Mouse (Mus musculus): Measurements from ENCODE around the gene Fgf9.

The Fgf9 gene

DNA sequence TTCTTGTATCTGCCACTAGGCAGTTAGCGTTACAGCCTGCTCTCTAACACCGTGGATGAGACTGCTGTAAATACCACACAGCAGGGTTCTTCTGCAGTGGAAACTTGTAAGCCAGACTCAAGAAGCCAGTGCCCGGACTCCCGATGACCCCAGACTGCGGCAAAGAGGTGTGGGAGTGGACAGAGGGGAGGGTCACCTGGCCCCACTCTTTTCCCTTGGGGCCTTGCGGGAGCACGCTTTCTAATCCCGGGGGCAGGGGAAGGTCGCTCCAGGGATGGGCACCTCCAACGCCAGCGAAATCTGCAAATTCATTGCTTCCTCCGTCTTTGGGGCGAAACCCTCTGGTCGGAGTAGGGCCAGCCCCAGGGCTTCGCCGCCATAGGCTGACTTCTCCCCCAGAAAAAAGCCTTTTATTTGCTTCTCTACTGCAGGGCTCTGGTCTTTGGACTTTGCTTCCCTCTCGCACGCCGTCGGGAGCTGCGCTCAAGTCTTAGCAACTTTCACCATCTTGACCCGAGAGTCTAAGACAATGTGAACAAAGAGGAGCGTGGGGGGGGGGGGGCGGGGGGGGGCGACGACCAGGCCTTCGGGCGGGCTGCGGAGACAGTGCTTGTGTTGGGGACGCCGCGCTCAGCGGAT is at the start of gene Fgf9:
Gene Fgf9, plus strand, starts transcription at position 67 of the 639 bp plus-strand sequence.
- no peak for DNase-seq (ENCODE audit: low read depth in 2 of 2, low spot score in 2 of 2)

- DNase-seq (ENCODE audit: low read depth in 2 of 2, low spot score in 2 of 2), result peak; percentile 13 to 26
Measured at GRCm38 (mm10) chr14:58034567-58034966, 35.8 kb upstream of the Fgf9 start.

DNA sequence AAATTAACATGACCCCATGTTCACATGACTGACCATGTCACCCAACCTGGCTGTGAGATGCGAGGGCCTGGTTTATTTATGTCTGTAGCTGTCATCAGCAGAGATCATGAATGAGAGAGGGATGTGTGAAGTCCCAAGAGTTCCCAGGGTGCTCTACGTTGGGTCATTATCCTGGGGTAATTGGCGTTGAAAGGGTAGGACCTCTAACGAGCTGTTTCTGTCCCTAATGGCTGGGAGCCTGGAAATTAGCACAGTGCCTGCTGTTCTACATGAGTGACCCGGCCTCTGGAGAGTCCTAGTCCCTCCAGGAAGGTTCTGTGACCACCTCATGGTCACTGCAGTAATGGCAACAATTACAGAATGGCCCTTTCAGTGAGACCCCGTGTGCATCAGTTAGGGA is 34.2 kb upstream of the Fgf9 start:
- DNase-seq (ENCODE audit: low read depth in 2 of 2, low spot score in 2 of 2), result no peak

GRCm38 (mm10) chr14:58046639-58047284 is 23.6 kb upstream of the Fgf9 start:
- no peak for DNase-seq (ENCODE audit: low read depth in 2 of 2, low spot score in 2 of 2)

DNA sequence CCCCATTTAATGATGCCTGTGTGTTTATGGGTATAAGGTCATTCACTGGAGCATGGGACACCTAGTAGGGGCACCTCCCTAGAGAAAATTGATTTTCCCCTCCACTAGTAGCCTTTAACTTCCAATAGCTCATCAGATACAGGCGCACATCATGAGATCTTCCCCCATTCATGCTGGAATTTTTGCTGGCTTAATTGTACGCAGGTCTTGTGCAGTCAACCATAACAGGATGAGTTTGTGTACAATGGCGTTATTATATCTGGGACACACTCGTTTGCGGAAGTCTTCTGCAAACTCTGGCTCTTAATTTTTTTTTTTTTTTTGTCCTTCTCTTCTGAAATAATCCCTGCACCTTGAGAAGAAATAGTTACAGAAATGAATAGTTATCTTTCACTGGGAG is 19.7 kb upstream of the Fgf9 start:
- DNase-seq (ENCODE audit: low read depth in 2 of 2, low spot score in 2 of 2), result no peak

GRCm38 (mm10) chr14:58067586-58067985 is 2.8 kb upstream of the Fgf9 start:
- DNase-seq (ENCODE audit: low read depth in 2 of 2, low spot score in 2 of 2), result no peak

- DNase-seq (ENCODE audit: low read depth in 2 of 2, low spot score in 2 of 2), result no peak
Measured at GRCm38 (mm10) chr14:58068641-58069040, 1.7 kb upstream of the Fgf9 start.

DNA sequence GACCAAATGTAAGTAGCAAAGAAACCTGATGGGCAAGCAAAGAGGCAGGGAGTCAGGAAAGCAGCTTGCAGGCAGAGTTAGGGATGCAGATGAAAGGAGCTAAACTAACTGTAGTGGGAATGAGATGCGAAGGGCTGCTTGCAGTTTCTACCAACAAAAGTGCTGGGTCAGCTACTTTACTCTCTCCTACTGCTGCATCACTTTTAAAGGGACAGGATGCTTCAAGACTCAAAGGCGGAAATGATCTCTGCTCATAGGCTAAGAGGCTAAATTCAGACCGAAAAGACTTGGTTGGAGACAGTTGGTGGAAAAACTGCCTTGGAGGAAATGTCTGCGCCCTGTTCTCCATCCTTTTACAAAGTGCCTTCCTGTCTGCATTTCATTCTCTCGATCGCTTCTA is 420 bp upstream of the Fgf9 start:
- DNase-seq (ENCODE audit: low read depth in 2 of 2, low spot score in 2 of 2), result no peak

- peak in 1 of 2 experiments; percentile 4 for DNase-seq (ENCODE audit: low read depth in 2 of 2, low spot score in 2 of 2)
Measured at GRCm38 (mm10) chr14:58071120-58071641, 834 bp downstream of the Fgf9 start.

- DNase-seq (ENCODE audit: low read depth in 2 of 2, low spot score in 2 of 2), result peak; percentile 14 to 37
Measured at GRCm38 (mm10) chr14:58071830-58072770, 1.8 kb downstream of the Fgf9 start.

- peak in 1 of 2 experiments; percentile 3 for DNase-seq (ENCODE audit: low read depth in 2 of 2, low spot score in 2 of 2)
Measured at GRCm38 (mm10) chr14:58072771-58073501, 2.6 kb downstream of the Fgf9 start.

GRCm38 (mm10) chr14:58073936-58074335 is 3.6 kb downstream of the Fgf9 start:
- no peak for DNase-seq (ENCODE audit: low read depth in 2 of 2, low spot score in 2 of 2)

- peak in 1 of 2 experiments; percentile 18 for DNase-seq (ENCODE audit: low read depth in 2 of 2, low spot score in 2 of 2)
Measured at GRCm38 (mm10) chr14:58074621-58075432, 4.5 kb downstream of the Fgf9 start.

GRCm38 (mm10) chr14:58075433-58076029 is 5.2 kb downstream of the Fgf9 start:
- DNase-seq (ENCODE audit: low read depth in 2 of 2, low spot score in 2 of 2), result no peak

DNA sequence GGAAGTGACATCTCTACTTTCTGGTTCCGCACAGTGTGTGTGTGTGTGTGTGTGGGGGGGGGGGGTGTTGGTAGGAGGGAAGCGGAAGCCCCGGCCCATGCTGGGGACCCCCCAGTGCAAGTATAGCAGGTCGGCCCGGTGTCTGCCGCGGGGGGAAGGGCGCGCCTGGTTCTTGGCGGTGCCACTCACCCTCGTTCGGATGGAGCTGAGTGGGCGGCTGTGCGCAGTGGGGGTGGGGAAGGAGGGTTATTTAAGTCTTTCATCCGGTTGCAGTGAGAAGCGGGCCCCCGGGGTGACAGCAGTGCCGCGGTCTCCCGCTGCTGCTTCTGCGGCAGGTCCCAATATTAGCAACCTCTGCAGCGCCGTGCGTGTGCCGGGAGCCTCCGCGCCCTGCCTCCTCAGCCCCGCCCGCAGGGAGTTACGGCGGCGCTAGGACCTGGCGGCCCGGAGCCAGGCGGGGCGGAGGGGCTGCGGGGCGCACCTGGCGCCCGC is 5.7 kb downstream of the Fgf9 start:
- DNase-seq (ENCODE audit: low read depth in 2 of 2, low spot score in 2 of 2), result peak in 1 of 2 experiments; percentile 11

DNA sequence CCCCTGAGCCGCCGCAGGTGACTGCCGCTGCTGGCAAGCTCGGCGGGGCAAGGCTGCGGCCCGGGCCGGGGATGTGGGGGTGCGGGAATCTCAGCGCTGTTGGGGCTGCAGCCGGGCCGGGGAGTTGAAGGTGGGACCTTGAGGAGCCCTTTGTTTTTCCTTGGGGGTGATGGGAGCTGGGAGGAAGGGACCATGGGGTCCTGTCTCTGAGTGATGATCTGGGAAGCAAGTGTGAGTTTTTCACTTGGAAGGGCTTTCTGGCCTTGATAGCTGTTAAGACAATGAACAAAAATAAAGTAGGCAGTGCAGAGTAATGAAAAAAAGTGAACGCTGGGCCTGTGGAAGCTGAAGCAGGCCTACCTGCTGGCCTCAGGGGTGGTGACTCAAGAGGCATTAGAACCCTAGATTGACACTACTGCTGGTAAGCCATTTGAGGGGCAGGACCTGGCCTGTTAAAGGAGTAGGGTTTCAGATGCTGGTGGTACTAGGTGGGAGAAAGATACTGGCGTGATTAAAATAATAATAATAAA is 6.4 kb downstream of the Fgf9 start:
- DNase-seq (ENCODE audit: low read depth in 2 of 2, low spot score in 2 of 2), result no peak

DNA sequence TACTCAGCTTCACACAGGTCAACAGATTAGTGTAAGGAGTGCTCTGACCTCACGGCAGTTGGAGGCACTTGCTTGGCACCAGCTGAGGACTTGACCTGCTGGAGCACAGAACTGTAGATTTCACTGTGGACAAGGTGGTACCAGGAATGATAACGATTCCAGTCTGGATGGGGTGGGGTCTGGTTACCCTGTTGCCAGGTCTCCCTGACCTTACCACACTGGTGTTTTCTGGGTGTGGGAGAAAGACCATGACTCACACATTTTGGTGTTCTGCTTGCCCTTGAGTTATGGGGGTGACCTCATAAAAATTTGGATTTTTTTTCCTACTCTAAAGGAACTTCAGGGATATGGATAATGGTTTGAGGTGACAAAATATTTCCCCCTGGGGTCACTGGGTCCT is 9.1 kb downstream of the Fgf9 start:
- DNase-seq (ENCODE audit: low read depth in 2 of 2, low spot score in 2 of 2), result no peak

- DNase-seq (ENCODE audit: low read depth in 2 of 2, low spot score in 2 of 2), result no peak
Measured at GRCm38 (mm10) chr14:58081955-58082354, 11.6 kb downstream of the Fgf9 start.

DNA sequence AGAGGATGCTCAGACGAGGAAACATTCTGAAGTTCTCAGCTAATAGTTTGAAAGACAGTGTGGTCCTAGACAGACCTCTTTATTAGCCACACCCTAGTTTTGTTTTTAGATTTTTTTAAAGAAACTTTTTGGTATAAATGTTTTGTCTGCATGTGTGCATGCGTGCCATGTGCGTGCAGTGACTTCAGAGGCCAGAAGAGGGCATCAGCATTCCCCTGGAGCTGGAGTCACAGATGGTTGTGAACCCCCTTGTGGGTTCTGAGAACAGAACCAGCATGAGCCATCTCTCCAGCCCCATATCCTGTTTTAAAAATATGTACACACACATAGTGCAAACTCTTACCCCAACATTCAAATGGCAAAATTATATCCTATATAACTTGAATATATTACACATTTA is 13.9 kb downstream of the Fgf9 start:
- DNase-seq (ENCODE audit: low read depth in 2 of 2, low spot score in 2 of 2), result no peak

Measured in CD8-positive naive resting alpha-beta T cell, adult 2 months (primary cell).